Mouse (Mus musculus) heart, postnatal 0 days (tissue): ENCODE data around the gene Alk.

Experiments
- CTCF ChIP-seq: IDR thresholded peaks from 2 replicates; pipeline ENCODE4 v1.5.1; 2016; ENCODE audit warnings: antibody characterized with exemption, control low read depth, low read depth
- EP300 ChIP-seq: IDR thresholded peaks from 2 replicates; pipeline ENCODE4 v1.6.1; 2016; ENCODE audit warnings: antibody characterized with exemption, low read depth

DNA sequence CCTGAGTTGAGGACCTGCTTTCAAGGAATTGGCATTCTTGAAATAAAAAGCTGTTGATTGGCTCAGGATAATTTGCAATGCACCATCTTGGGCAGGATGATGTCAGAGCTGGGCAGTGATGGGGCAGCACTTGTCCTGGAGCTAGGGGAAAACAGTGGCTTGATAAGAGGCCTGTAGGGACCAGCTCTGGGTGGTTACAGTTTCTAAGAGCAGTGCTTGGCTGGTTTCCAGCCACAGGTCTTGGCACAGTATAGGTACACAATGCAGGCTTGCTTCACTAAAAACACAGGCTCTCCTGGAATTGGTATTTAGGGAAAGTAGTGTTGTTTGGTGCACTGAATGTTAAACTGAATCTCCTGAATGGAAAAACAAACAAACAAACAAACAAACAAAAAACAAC lies 662.4 kb downstream of the Alk start:
- no peak for TF ChIP-seq CTCF
- no peak for TF ChIP-seq EP300
